Mouse (Mus musculus) left cerebral cortex, adult 9 months (tissue): ENCODE data around the gene Pou2f2.

Experiments used
- DNase-seq, 2 experiments: peaks; one replicate each; pipeline ENCODE4 v3.0.0; 2022; ENCODE audit warnings: low spot score in 2 of 2

The Pou2f2 gene

GRCm38 (mm10) chr7:25196107-25196506 is 16.6 kb upstream of the Pou2f2 start:
- DNase-seq: no peak

- DNase-seq: no peak
These were observed 15.6 kb upstream of the Pou2f2 start for GRCm38 (mm10) chr7:25195148-25195547.

- no peak for DNase-seq
These were observed 12.6 kb upstream of the Pou2f2 start for GRCm38 (mm10) chr7:25192110-25192509.

GRCm38 (mm10) chr7:25190806-25191205 is 11.3 kb upstream of the Pou2f2 start:
- DNase-seq: no peak

- DNase-seq: peak; percentile 43 to 89
These were observed 8.4 kb upstream of the Pou2f2 start for GRCm38 (mm10) chr7:25187662-25188650.

GRCm38 (mm10) chr7:25184091-25184490 is 4.6 kb upstream of the Pou2f2 start:
- DNase-seq: no peak

- no peak for DNase-seq
These were observed 2.3 kb upstream of the Pou2f2 start for GRCm38 (mm10) chr7:25181814-25182213.

GRCm38 (mm10) chr7:25181331-25181790 is 1.8 kb upstream of the Pou2f2 start:
- no peak for DNase-seq

GRCm38 (mm10) chr7:25180512-25180911 is 986 bp upstream of the Pou2f2 start:
- no peak for DNase-seq

- peak in 1 of 2 experiments; percentile 34 for DNase-seq
These were observed 530 bp downstream of the Pou2f2 start for GRCm38 (mm10) chr7:25178787-25179605.

- peak in 1 of 2 experiments; percentile 42 for DNase-seq
These were observed 1.2 kb downstream of the Pou2f2 start for GRCm38 (mm10) chr7:25178317-25178716.

- DNase-seq: no peak
These were observed 5.2 kb downstream of the Pou2f2 start for GRCm38 (mm10) chr7:25174343-25174742.

GRCm38 (mm10) chr7:25172669-25173068 is 6.9 kb downstream of the Pou2f2 start:
- no peak for DNase-seq

GRCm38 (mm10) chr7:25170583-25170982 is 8.9 kb downstream of the Pou2f2 start:
- DNase-seq: no peak

- no peak for DNase-seq
These were observed 13.4 kb downstream of the Pou2f2 start for GRCm38 (mm10) chr7:25166106-25166505.

- no peak for DNase-seq
These were observed 23.3 kb downstream of the Pou2f2 start for GRCm38 (mm10) chr7:25156158-25156648.

- DNase-seq: no peak
These were observed 23.9 kb downstream of the Pou2f2 start for GRCm38 (mm10) chr7:25155469-25156157.

GRCm38 (mm10) chr7:25154648-25155047 is 24.9 kb downstream of the Pou2f2 start:
- no peak for DNase-seq

- DNase-seq: no peak
These were observed 25.7 kb downstream of the Pou2f2 start for GRCm38 (mm10) chr7:25153841-25154240.

- no peak for DNase-seq
These were observed 27.5 kb downstream of the Pou2f2 start for GRCm38 (mm10) chr7:25151916-25152556.

GRCm38 (mm10) chr7:25151009-25151408 is 28.5 kb downstream of the Pou2f2 start:
- no peak for DNase-seq
